Mouse (Mus musculus) spleen, adult 2 months (tissue): ENCODE measurements at regions not wholly inside any gene's neighbourhood (a gene's known extent, or its start where the extent isn't known, plus 50 kb on each side); places are given as distances from the start of the nearest gene placed in this dataset.

Experiments used
- DNase-seq, 2 experiments: peaks; one replicate each; pipeline versions ENCODE4 v3.0.0 to v3.0.0-alpha.2; 2012 to 2021; ENCODE audit warnings: low spot score in 2 of 2, low read depth in 1 of 2
- H3K27ac ChIP-seq: fragments of 200-500 bp; 2 replicates; pipeline ENCODE4 v1.5.1; 2012; ENCODE audit warnings: low read length, inconsistent platforms; ENCODE audit not compliant: insufficient read depth
- H3K27me3 ChIP-seq: fragments of 200-500 bp; 2 replicates; pipeline ENCODE4 v1.6.1; 2012; ENCODE audit warnings: mild to moderate bottlenecking, moderate library complexity, low read length, inconsistent platforms; ENCODE audit not compliant: control insufficient read depth, insufficient read depth
- H3K36me3 ChIP-seq: fragments of 200-500 bp; 2 replicates; pipeline ENCODE4 v1.6.1; 2012; ENCODE audit warnings: mild to moderate bottlenecking, low read length, inconsistent platforms; ENCODE audit not compliant: control insufficient read depth, insufficient read depth
- H3K4me1 ChIP-seq: fragments of 200-500 bp; 2 replicates; pipeline ENCODE4 v1.6.1; 2011; ENCODE audit warnings: inconsistent platforms; ENCODE audit not compliant: control insufficient read depth, insufficient read depth, insufficient read length
- H3K4me3 ChIP-seq: fragments of 200-500 bp; 2 replicates; pipeline ENCODE4 v1.5.1; 2011; ENCODE audit warnings: mild to moderate bottlenecking, inconsistent platforms; ENCODE audit not compliant: insufficient read depth, insufficient read length; ENCODE audit errors: extremely low read depth
- CTCF ChIP-seq: fragments of 200-500 bp; IDR thresholded peaks from 2 replicates; pipeline ENCODE4 v1.5.1; 2011; ENCODE audit warnings: mild to moderate bottlenecking, inconsistent platforms; ENCODE audit not compliant: insufficient read depth, insufficient read length, insufficient replicate concordance; ENCODE audit errors: extremely low read depth
- POLR2A ChIP-seq: fragments of 200-500 bp; IDR thresholded peaks from 2 replicates; pipeline ENCODE4 v1.6.1; 2011; ENCODE audit warnings: low read depth, low read length, inconsistent platforms
- WGBS: fragments of 180-500 bp; shearing (Covaris S2); methylation state at CpG from one replicate; pipeline ENCODE4 v1.1.7; 2018; 5-methylcytosine and 5-hydroxymethylcytosine counted together

GRCm38 (mm10) chr10:101015416-101015815 is 425.1 kb downstream of the 1700017N19Rik start:
- DNase-seq, result no peak
- 71% methylated on average over 1 of the region's 1 CpGs for WGBS
- TF ChIP-seq POLR2A, result no peak
- no peak for TF ChIP-seq CTCF
- Histone ChIP-seq H3K4me3 (no peak overlapping the region), H3K27me3 (no peaks in the 10 kb centered on the region), H3K27ac (no peak overlapping the region), H3K36me3 (no peaks in the 10 kb centered on the region), H3K4me1 (no peaks in the 10 kb centered on the region)

- Histone ChIP-seq H3K36me3 (no peaks in the 10 kb centered on the region), H3K4me1 (no peaks in the 10 kb centered on the region), H3K4me3 (no peak overlapping the region), H3K27ac (no peak overlapping the region), H3K27me3 (no peaks in the 10 kb centered on the region)
- DNase-seq, result no peak
- no peak for TF ChIP-seq POLR2A
- TF ChIP-seq CTCF, result no peak
These were observed 448.3 kb downstream of the 1700017N19Rik start for GRCm38 (mm10) chr10:101038630-101039029.

- no peaks in the 10 kb centered on the region for H3K27me3 ChIP-seq
- H3K4me1 ChIP-seq, result no peaks in the 10 kb centered on the region
- no peak for DNase-seq
- TF ChIP-seq CTCF (no peak), POLR2A (no peak)
- H3K36me3 ChIP-seq, result no peaks in the 10 kb centered on the region
- WGBS, result 81% methylated on average over 1 of the region's 1 CpGs
- H3K27ac ChIP-seq, result no peak overlapping the region
- no peak overlapping the region for H3K4me3 ChIP-seq
These were observed 448.8 kb downstream of the 1700017N19Rik start for GRCm38 (mm10) chr10:101039034-101039433.
